26 mouse cellular contexts compared by ENCODE assay signal in genomic region chr17:62694958-62695437, GRCm38 (mm10).
A peak's percentile ranks its signal among the peaks of the same experiment; 100 is the strongest.
DNase-seq lines count a peak whose midpoint lies in the region; ATAC-seq and TF ChIP-seq lines count a peak whose summit lies in the region.
"Had no signal": no experiment of that assay in that cellular context is flagged by ENCODE, and none has a peak within 500 bp of the region (broad histone marks: within the 10 kb centered on the region; RNA-seq: fewer than 3 reads in every experiment).

No protein-coding gene starts in this region.

- H3K4me3 ChIP-seq in kidney, embryonic 15.5 days (replicated peaks), result no peak overlapping the region
- H3K4me3 ChIP-seq in thymus, adult 2 months (ENCODE audit: control insufficient read depth, insufficient read depth, low read length), result no peak overlapping the region
- H3K4me3 ChIP-seq: heart, embryonic 12.5 days; hindbrain, embryonic 15.5 days; intestine, embryonic 15.5 days; liver, embryonic 15.5 days; midbrain, embryonic 12.5 days had no signal

- TF ChIP-seq CTCF in thymus, adult 2 months (IDR thresholded peaks at IDR 0.05; ENCODE audit: borderline replicate concordance, control insufficient read depth, extremely low read depth, insufficient read depth, low read length, poor library complexity), result no peak

- peaks cover 15% of the 10 kb centered on the region for H3K4me1 ChIP-seq in kidney, embryonic 15.5 days
- H3K4me1 ChIP-seq in thymus, adult 2 months (replicated peaks; ENCODE audit: control insufficient read depth, insufficient read depth, low read length), result 0 out of 2 replicates have a peak, but pooled peaks cover 2% of the 10 kb centered on the region
- H3K4me1 ChIP-seq: liver, embryonic 15.5 days had no signal

- WGBS in kidney, embryonic 15.5 days, result 47% methylated on average over 9 of the region's 9 CpGs
- WGBS in thymus, adult 2 months, result 95% methylated on average over 9 of the region's 9 CpGs

- H3K27ac ChIP-seq in kidney, embryonic 15.5 days, result peak overlapping the region; percentile 50; the same call in 1 of the 2 replicates
- H3K27ac ChIP-seq in thymus, adult 2 months (ENCODE audit: control insufficient read depth, insufficient read depth, low read length), result no peak overlapping the region
- H3K27ac ChIP-seq: hindbrain, embryonic 15.5 days; intestine, embryonic 15.5 days; liver, embryonic 15.5 days; midbrain, embryonic 12.5 days; stomach, postnatal 0 days had no signal

- DNase-seq in kidney, postnatal 25 days, result no peak
- DNase-seq in embryo, embryonic 10 days (ENCODE audit: low spot score), result peak; percentile 48
- DNase-seq in embryo, embryonic 9.5 days (ENCODE audit: extremely low spot score), result peak; percentile 44
- peak; percentile 51 for DNase-seq in fat pad, adult 2 months (ENCODE audit: extremely low read depth, low read depth, low spot score)
- DNase-seq in layer of hippocampus, adult 9-10 months (ENCODE audit: low spot score), result no peak
- DNase-seq in thymus, adult 2 months, result no peak
- DNase-seq: adrenal gland, adult 2 months; B cell, adult 2 months; cerebellum, adult 11 months; cerebellum, postnatal 10 days; gastrocnemius, postnatal 10 days; heart, adult 18-20 months; heart, postnatal 10 days; kidney, postnatal 36 days; liver had no signal

- peak; percentile 84 for ATAC-seq in kidney, embryonic 15.5 days (replicated peaks; ENCODE audit: low FRiP score)
- ATAC-seq in inflammation-experienced regulatory T-cells, adult 6 months, result no peak
- ATAC-seq: forebrain, embryonic 14.5 days; intestine, embryonic 15.5 days had no signal

- H3K9ac ChIP-seq in kidney, embryonic 15.5 days, result no peak overlapping the region
- H3K9ac ChIP-seq: heart, embryonic 12.5 days; hindbrain, embryonic 15.5 days; intestine, embryonic 15.5 days; liver, embryonic 15.5 days; midbrain, embryonic 12.5 days had no signal

- no peaks in the 10 kb centered on the region for H3K9me3 ChIP-seq in kidney, embryonic 15.5 days (replicated peaks)
- H3K9me3 ChIP-seq: heart, embryonic 12.5 days; hindbrain, embryonic 15.5 days; intestine, embryonic 15.5 days; liver, embryonic 15.5 days; midbrain, embryonic 12.5 days had no signal

- TF ChIP-seq POLR2A in thymus, adult 2 months (IDR thresholded peaks at IDR 0.05; ENCODE audit: control insufficient read depth, extremely low read depth, insufficient read depth, low read length, poor library complexity), result no peak

- H3K27me3 ChIP-seq in kidney, embryonic 15.5 days, result no peaks in the 10 kb centered on the region
- no peaks in the 10 kb centered on the region for H3K27me3 ChIP-seq in thymus, adult 2 months (ENCODE audit: control insufficient read depth, insufficient read depth, low read length)
- H3K27me3 ChIP-seq: CH12.LX; heart, embryonic 12.5 days; hindbrain, embryonic 15.5 days; intestine, embryonic 15.5 days; liver, embryonic 15.5 days; midbrain, embryonic 12.5 days had no signal

- H3K4me2 ChIP-seq in kidney, embryonic 15.5 days, result 0 out of 2 replicates have a peak overlapping the region, but pooled peaks have one; percentile 9
- H3K4me2 ChIP-seq: heart, embryonic 12.5 days; hindbrain, embryonic 15.5 days; intestine, embryonic 15.5 days; liver, embryonic 15.5 days; midbrain, embryonic 12.5 days had no signal

- H3K36me3 ChIP-seq in kidney, embryonic 15.5 days, result no peaks in the 10 kb centered on the region
- no peaks in the 10 kb centered on the region for H3K36me3 ChIP-seq in thymus, adult 2 months (ENCODE audit: control insufficient read depth, insufficient read depth, low read length)
- H3K36me3 ChIP-seq: G1E; heart, embryonic 12.5 days; hindbrain, embryonic 15.5 days; intestine, embryonic 15.5 days; liver, embryonic 15.5 days; midbrain, embryonic 12.5 days had no signal

Comparison
In these comparisons a context has a peak if more than half of its experiments do, and no peak if none do; other contexts are left out.
1. DNase-seq: peak in embryo, embryonic 10 days (single experiment), embryo, embryonic 9.5 days (single experiment) and fat pad, adult 2 months (single experiment); none in kidney, postnatal 25 days (0 of 2), layer of hippocampus, adult 9-10 months (single experiment) and thymus, adult 2 months (single experiment).